Mouse (Mus musculus): ENCODE measurements around the gene Trpc1. TPM values are rescaled to one million over a fixed set of nuclear protein-coding genes. Genes with fewer than 3 reads are reported as not detected.
A peak's percentile ranks its signal among the peaks of the same experiment; 100 is the strongest.

Gene Trpc1
- polyA plus RNA-seq, 1 experiment from 2014 or later = 2.7 TPM

DNA sequence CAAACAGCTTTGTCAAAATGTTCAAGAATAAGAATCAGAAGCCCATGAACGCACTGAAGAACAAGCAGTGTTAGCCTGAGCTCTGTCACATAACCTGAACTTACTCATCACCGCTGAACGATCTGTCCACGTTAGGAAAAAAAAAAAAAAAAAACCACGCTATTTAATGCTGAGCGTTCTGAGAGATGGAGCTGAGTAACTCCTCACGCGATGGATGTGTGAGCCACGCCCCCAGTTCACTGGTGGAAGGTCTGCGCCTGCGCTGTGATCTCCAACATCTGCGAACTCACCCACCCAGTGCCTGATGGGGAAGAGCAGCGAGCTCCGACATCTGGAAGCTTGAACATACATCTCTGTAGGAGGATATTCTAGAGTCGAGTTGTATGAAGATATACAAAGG, 55.2 kb downstream of the Trpc1 start:
- 70% methylated on average over 15 of the region's 15 CpGs for WGBS
- H3K9ac ChIP-seq = no peak overlapping the region

DNA sequence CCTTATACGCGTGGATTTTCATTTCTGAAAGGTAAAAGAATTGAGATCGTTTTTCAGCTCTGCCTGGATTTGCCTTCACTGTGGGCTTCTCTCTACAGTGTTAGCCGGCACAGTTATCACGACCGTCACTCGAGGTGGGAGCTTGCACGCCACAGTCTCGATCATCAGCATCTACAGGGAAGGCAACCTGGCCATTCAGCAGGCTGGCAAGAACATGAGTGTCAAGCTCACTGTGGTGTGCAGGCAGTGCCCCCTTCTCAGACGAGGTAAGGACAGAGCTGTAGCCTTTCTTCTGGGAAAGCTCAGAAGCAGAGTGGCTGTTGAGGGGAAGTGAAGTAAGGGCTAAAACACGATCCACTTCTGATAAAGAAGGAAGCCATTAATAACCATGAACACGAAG, 55.6 kb downstream of the Trpc1 start:
- Histone ChIP-seq H3K27me3 (replicated peaks) (no peaks in the 10 kb centered on the region), H3K4me3 (replicated peaks) (no peak overlapping the region), H3K27ac (no peak overlapping the region), H3K36me3 (no peaks in the 10 kb centered on the region), H3K9ac (no peak overlapping the region), H3K4me2 (no peak overlapping the region), H3K9me3 (no peaks in the 10 kb centered on the region), H3K4me1 (no peaks in the 10 kb centered on the region)
- no peak for ATAC-seq (ENCODE audit: insufficient read depth, low FRiP score, low read depth)
- WGBS = 67% methylated on average over 12 of the region's 12 CpGs

More for the DNA sequence above, 55.2 kb downstream of the Trpc1 start:
- ATAC-seq (ENCODE audit: insufficient read depth, low FRiP score, low read depth) = no peak
- H3K27me3 ChIP-seq (replicated peaks) = no peaks in the 10 kb centered on the region
- no peaks in the 10 kb centered on the region for H3K36me3 ChIP-seq
- no peak overlapping the region for H3K4me3 ChIP-seq (replicated peaks)
- no peaks in the 10 kb centered on the region for H3K9me3 ChIP-seq
- H3K4me2 ChIP-seq = no peak overlapping the region
- H3K4me1 ChIP-seq = no peaks in the 10 kb centered on the region
- H3K27ac ChIP-seq = no peak overlapping the region

DNA sequence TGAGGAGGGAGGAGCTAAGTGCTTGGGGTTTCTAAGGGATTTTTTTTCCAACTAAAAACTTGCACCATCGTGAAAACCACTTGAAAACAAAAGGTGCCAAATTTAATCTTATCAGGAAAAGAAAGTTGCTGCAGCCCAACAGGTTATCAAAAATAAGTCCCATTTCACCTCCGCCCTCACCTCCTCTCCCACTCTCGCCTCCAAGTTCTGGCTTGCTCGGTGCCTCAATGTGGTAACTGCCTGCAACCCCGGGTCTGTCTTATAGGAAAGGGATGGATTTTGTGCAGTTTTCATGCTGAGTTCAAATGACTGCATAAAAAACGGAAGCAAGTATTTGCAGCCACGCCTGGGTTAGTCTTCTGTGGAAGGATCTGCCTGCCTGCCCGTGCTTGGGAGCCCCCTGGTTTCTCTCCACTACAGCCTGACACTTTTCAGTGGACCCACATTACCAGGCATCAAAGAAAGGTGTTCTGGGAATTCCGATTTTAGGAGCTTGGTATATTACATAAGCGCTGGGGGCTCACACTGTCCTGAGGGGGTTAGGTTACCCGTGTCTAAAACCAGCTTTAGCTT, 56.6 kb downstream of the Trpc1 start:
- H3K27me3 ChIP-seq (replicated peaks) = no peaks in the 10 kb centered on the region
- H3K27ac ChIP-seq = no peak overlapping the region
- H3K9ac ChIP-seq = no peak overlapping the region
- H3K4me3 ChIP-seq (replicated peaks) = no peak overlapping the region
- no peak overlapping the region for H3K4me2 ChIP-seq
- no peaks in the 10 kb centered on the region for H3K36me3 ChIP-seq
- H3K9me3 ChIP-seq = no peaks in the 10 kb centered on the region
- WGBS = 69% methylated on average over 11 of the region's 11 CpGs
- ATAC-seq (ENCODE audit: insufficient read depth, low FRiP score, low read depth) = no peak
- H3K4me1 ChIP-seq = no peaks in the 10 kb centered on the region

DNA sequence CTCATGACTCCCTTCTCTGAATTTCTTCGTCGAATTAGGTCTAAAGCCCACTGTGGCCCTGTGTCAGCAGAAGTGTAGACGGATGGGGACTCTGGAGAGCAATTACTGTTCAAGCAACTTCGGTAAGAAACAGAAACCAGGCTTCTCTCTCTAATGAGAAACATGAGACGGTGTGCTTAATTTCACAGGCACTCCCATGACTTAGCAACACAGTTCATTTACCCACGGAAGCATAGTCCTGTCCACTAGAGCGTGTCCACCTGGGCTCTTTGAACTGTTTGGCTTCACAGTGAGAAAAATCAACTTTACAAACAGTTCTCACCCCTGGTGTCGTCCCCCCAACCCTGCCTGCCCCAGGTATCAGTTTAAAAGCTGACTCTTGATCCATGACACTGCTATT, 57.4 kb downstream of the Trpc1 start:
- H3K4me1 ChIP-seq = no peaks in the 10 kb centered on the region
- no peak overlapping the region for H3K4me3 ChIP-seq (replicated peaks)
- no peak for ATAC-seq (ENCODE audit: insufficient read depth, low FRiP score, low read depth)
- no peak overlapping the region for H3K4me2 ChIP-seq
- no peaks in the 10 kb centered on the region for H3K27me3 ChIP-seq (replicated peaks)
- H3K9me3 ChIP-seq = no peaks in the 10 kb centered on the region
- no peak overlapping the region for H3K27ac ChIP-seq
- H3K9ac ChIP-seq = no peak overlapping the region
- WGBS = 61% methylated on average over 8 of the region's 8 CpGs
- no peaks in the 10 kb centered on the region for H3K36me3 ChIP-seq

DNA sequence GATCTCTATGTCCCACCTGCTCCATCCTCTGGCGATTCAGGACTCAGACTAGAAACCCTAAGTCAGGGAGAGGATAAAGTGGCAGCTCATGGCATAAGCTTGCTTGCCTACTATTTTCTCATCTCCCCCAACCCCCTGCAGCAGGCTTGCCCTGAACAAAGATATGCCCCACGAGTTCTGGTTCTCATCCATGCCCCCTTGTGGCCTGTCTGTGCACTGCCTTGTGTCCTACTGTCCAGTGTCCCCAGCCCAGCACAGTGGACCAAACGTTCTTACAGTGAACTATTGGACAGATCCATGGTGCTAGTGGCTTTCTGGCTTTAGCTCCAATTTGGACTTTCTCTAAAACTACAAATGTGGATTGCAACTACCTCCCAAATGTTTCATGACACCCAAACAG, 62.1 kb downstream of the Trpc1 start:
- Histone ChIP-seq H3K9me3 (no peaks in the 10 kb centered on the region), H3K9ac (no peak overlapping the region), H3K4me1 (no peaks in the 10 kb centered on the region), H3K4me3 (replicated peaks) (no peak overlapping the region), H3K27ac (no peak overlapping the region), H3K27me3 (replicated peaks) (no peaks in the 10 kb centered on the region), H3K4me2 (no peak overlapping the region), H3K36me3 (no peaks in the 10 kb centered on the region)
- no peak for ATAC-seq (ENCODE audit: insufficient read depth, low FRiP score, low read depth)
- 51% methylated on average over 3 of the region's 3 CpGs for WGBS

DNA sequence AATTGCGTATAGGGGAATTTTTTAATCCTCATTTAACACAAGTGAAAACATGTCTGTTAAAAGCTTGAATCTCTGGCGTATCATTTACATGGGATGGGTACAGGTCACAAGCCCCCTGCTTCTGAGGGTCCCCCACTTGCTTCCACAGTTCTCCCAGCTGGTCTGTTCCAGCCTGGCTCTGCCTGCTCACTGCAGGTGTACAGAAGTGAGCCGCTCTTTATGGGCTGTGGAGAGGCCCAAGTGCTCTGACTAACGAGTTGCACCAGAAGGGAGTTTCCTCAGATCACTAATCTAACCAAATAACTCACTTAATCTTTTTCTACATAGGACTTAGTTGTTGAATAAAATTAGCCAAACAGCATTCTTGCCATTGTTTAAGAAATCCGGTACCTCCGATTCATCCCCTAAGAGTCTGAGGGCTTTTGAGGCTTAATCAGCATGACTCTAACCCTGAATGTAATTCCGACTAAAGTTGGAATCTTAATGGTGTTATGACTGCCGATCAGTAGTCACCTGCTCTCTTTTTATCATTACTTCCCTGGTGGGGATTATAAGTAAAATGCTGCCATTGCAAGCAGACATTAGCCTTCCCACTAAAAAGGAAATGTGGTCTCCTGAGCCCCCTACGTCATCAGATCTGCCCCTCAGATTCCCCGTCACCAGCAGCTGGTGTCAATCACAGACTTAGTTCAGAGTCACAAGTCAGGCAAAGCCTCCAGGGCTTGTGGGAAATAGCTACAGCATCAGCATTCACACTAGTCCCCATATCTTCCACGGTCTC, 64.3 kb downstream of the Trpc1 start:
- Histone ChIP-seq H3K27ac (no peak overlapping the region), H3K36me3 (no peaks in the 10 kb centered on the region), H3K4me1 (no peaks in the 10 kb centered on the region), H3K4me2 (no peak overlapping the region), H3K9me3 (no peaks in the 10 kb centered on the region), H3K27me3 (replicated peaks) (no peaks in the 10 kb centered on the region), H3K9ac (no peak overlapping the region), H3K4me3 (replicated peaks) (no peak overlapping the region)
- ATAC-seq (ENCODE audit: insufficient read depth, low FRiP score, low read depth) = no peak
- 56% methylated on average over 11 of the region's 11 CpGs for WGBS

DNA sequence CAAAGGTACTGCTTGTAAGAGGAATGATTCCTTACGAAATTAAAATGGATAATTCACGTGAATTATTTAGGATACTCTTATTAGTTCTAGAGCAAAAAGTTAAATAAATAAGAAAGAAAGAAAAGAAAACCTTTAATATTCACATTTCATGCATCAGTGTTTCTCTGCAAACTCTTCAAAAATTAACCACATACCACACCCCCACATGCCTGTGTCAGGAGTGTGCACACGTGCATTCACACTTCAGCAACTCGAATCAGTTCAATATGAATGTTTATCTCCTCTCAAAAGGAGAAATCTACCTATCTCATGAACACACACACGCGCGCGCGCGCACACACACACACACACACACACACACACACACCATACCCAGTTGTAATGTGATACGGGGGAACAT, 69.5 kb downstream of the Trpc1 start:
- H3K4me2 ChIP-seq = no peak overlapping the region
- no peak for ATAC-seq (ENCODE audit: insufficient read depth, low FRiP score, low read depth)
- no peak overlapping the region for H3K27ac ChIP-seq
- no peak overlapping the region for H3K9ac ChIP-seq
- no peaks in the 10 kb centered on the region for H3K9me3 ChIP-seq
- H3K4me3 ChIP-seq (replicated peaks) = no peak overlapping the region
- no peaks in the 10 kb centered on the region for H3K4me1 ChIP-seq
- 88% methylated on average over 11 of the region's 11 CpGs for WGBS
- no peaks in the 10 kb centered on the region for H3K27me3 ChIP-seq (replicated peaks)
- H3K36me3 ChIP-seq = no peaks in the 10 kb centered on the region

DNA sequence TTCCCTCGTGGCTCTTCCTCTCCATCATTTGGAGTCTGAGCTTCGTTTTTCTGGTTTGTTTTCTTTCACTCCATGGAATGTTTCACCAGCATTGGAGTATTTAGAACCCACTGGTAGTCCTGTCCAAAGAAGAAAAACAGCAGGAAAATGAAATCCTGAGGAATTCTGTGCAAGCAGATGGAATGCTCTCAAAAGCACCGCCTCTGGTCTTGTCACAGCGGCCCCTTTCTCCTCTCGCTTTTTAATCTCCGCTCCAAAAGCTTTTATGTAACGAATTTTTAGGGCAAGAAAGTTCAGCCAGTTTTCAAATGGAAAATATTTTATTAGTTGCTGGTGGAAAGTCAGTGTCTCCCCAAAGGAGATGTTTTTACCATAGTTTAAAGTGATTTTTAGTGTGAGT, 70.2 kb downstream of the Trpc1 start:
- H3K9ac ChIP-seq = no peak overlapping the region
- H3K36me3 ChIP-seq = no peaks in the 10 kb centered on the region
- WGBS = 64% methylated on average over 7 of the region's 7 CpGs
- H3K4me3 ChIP-seq (replicated peaks) = no peak overlapping the region
- no peak overlapping the region for H3K27ac ChIP-seq
- H3K4me1 ChIP-seq = no peaks in the 10 kb centered on the region
- no peaks in the 10 kb centered on the region for H3K9me3 ChIP-seq
- ATAC-seq (ENCODE audit: insufficient read depth, low FRiP score, low read depth) = no peak
- no peaks in the 10 kb centered on the region for H3K27me3 ChIP-seq (replicated peaks)
- no peak overlapping the region for H3K4me2 ChIP-seq

DNA sequence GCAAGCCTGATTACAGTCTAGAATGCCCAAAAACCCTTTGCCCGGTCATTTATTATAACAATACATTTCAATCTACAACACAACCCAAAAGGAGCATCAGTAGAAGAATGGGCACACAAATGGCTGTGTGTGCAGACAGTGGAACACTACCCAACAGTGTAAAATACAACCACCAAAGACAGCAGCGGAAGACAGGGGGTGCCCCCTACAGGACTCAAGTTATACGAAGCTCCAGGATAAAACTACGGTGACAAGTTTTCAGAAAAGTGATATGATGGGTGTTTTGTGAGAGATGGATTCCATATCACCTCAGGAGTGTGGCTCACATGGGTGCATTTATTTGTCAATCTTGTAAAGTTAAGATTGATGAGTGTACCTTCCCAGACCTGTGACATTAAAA, 74.2 kb downstream of the Trpc1 start:
- WGBS = 91% methylated on average over 4 of the region's 4 CpGs
- Histone ChIP-seq H3K36me3 (no peaks in the 10 kb centered on the region), H3K4me3 (replicated peaks) (no peak overlapping the region), H3K9ac (no peak overlapping the region), H3K9me3 (no peaks in the 10 kb centered on the region), H3K27me3 (replicated peaks) (no peaks in the 10 kb centered on the region), H3K4me1 (no peaks in the 10 kb centered on the region), H3K27ac (no peak overlapping the region), H3K4me2 (no peak overlapping the region)
- ATAC-seq (ENCODE audit: insufficient read depth, low FRiP score, low read depth) = no peak

DNA sequence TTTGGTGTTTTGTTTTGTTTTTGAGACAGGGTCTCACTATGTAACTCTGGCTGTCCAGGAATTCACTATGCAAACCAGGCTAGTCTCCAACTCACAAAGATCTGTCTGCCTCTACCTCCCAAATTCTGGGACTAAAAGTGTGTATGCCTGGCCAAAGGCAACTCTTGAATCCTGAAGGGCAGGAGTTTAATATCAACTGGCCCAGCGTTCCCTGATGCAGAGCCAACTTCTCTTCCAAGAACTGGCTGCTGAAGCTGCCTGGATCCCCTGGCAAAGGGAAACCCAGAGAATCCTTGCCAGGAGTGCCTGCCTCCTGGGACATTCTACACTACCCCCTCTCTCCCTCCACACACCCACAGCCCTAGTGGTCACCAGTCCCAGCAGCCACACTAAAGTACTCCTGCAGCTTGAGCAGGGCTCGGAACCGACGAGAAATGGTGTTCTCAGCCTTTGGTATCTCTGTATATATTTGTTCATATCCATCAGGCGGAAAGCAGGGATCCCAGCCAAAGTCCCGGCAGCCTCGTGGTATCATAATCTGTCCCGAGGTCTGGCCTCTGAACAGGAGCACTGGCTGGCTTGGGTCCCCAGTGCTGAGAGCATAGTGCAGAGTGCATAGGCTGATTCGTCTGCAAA, 75.0 kb downstream of the Trpc1 start:
- no peaks in the 10 kb centered on the region for H3K27me3 ChIP-seq (replicated peaks)
- no peak overlapping the region for H3K4me2 ChIP-seq
- no peaks in the 10 kb centered on the region for H3K9me3 ChIP-seq
- no peaks in the 10 kb centered on the region for H3K36me3 ChIP-seq
- H3K9ac ChIP-seq = no peak overlapping the region
- 44% methylated on average over 9 of the region's 9 CpGs for WGBS
- no peak for ATAC-seq (ENCODE audit: insufficient read depth, low FRiP score, low read depth)
- H3K4me1 ChIP-seq = no peaks in the 10 kb centered on the region
- no peak overlapping the region for H3K4me3 ChIP-seq (replicated peaks)
- H3K27ac ChIP-seq = peak overlapping the region; percentile 51

DNA sequence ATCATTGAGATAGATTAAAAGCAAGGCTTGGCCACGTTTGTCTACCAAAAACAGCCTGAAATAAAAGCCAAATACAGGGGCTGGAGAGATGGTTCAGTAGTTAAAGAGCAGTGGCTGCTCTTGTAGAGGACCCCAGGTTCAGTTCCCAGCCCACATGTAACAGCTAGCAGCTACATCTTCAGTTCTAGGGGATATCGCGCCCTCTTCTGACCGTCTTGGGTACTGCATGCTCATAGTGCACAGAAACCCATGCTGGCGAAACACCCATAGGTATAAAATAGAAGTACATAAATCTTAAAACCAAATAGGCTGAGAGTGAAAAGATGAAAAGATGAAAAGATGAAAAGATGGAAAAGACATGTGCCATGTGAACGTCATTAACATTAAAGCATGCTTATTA, 77.4 kb downstream of the Trpc1 start:
- no peak overlapping the region for H3K4me2 ChIP-seq
- no peak for ATAC-seq (ENCODE audit: insufficient read depth, low FRiP score, low read depth)

DNA sequence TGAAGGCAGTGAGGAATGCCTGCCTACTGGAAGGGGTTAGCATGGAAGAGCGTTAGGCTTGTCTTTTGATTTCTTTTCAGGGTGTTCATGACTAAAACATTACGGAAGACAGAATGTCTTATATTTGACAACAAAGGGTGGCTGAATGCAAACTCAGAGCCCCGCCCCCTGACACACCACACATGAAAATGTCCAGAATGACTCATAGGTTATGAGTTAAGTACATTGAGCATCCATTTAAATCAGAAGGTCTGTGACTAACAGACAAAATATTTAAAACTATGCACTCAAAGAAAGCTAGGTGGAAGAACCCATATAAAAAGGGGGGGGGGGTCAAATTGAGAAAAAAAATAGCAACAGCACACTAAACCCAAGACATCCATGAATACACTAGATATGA, 77.8 kb downstream of the Trpc1 start:
- WGBS = 92% methylated on average over 3 of the region's 3 CpGs
- Histone ChIP-seq H3K9ac (no peak overlapping the region), H3K4me2 (no peak overlapping the region), H3K27ac (no peak overlapping the region), H3K4me1 (no peaks in the 10 kb centered on the region), H3K9me3 (no peaks in the 10 kb centered on the region), H3K36me3 (no peaks in the 10 kb centered on the region), H3K4me3 (replicated peaks) (no peak overlapping the region), H3K27me3 (replicated peaks) (no peaks in the 10 kb centered on the region)
- no peak for ATAC-seq (ENCODE audit: insufficient read depth, low FRiP score, low read depth)

More for the DNA sequence above, 77.4 kb downstream of the Trpc1 start:
- Histone ChIP-seq H3K9ac (no peak overlapping the region), H3K27ac (no peak overlapping the region), H3K4me1 (no peaks in the 10 kb centered on the region), H3K9me3 (no peaks in the 10 kb centered on the region), H3K27me3 (replicated peaks) (no peaks in the 10 kb centered on the region), H3K4me3 (replicated peaks) (no peak overlapping the region), H3K36me3 (no peaks in the 10 kb centered on the region)
- WGBS = 82% methylated on average over 6 of the region's 6 CpGs

Data from stomach, embryonic 15.5 days (tissue).